In the genomic region with DNA sequence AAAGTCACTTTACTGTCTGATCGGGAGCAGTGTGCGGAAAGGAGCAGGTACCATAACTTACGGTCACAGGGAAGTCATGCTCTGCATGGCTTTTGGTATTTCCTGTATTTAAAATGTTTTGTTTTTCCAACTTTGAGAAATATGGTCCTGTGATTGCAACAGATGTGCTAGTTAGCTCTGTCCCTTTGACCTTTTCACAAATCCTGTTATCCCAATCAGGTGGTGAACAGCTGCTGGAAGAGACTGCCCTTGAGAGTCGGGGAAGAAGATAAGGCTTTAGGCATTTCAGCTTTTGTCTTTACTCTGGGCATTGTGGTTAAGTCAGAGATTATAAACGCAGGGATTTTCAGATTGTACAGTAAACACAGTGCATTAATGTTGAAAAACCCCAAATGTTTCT, we compare ENCODE assay signal across 15 mouse cellular contexts.
DNase-seq lines count a peak whose midpoint lies in the region; ATAC-seq lines count a peak whose summit lies in the region.
"Had no signal": no experiment of that assay in that cellular context is flagged by ENCODE, and none has a peak within 500 bp of the region (broad histone marks: within the 10 kb centered on the region; RNA-seq: fewer than 3 reads in every experiment).

No protein-coding gene starts in this region.

- intact Hi-C loops in left cerebral cortex, postnatal 4 days (cut with DNase I), result no loop called here

- DNase-seq in embryo, embryonic 10 days (ENCODE audit: low spot score), result peak; percentile 21
- no peak for DNase-seq in embryo, embryonic 9.5 days (ENCODE audit: extremely low spot score)
- peak; percentile 7 for DNase-seq in retina, postnatal 1 day
- DNase-seq in retina, embryonic 14.5 days (ENCODE audit: low spot score), result no peak
- DNase-seq in embryo, embryonic 11.5 days (ENCODE audit: low read depth, low spot score), result peak; percentile 3
- DNase-seq in left cerebral cortex, postnatal 4 days, result no peak
- no peak for DNase-seq in adrenal gland, postnatal 25 days
- DNase-seq: adrenal gland, postnatal 10 days; cerebellum, adult 11-12 months; cerebellum, adult 9-11 months; cerebellum, postnatal 36 days; gastrocnemius, postnatal 14 days had no signal

- ATAC-seq in granulocyte monocyte progenitor cell, adult 5-6 weeks (replicated peaks; ENCODE audit: poor library complexity, severe bottlenecking), result no peak
- ATAC-seq: forebrain, embryonic 16.5 days; intestine, embryonic 15.5 days had no signal

Comparison
In these comparisons a context has a peak if more than half of its experiments do, and no peak if none do; other contexts are left out.
1. DNase-seq: peak in embryo, embryonic 10 days (single experiment), retina, postnatal 1 day (single experiment) and embryo, embryonic 11.5 days (single experiment); none in embryo, embryonic 9.5 days (single experiment), retina, embryonic 14.5 days (single experiment), left cerebral cortex, postnatal 4 days (single experiment) and adrenal gland, postnatal 25 days (single experiment).